In the genomic region with DNA sequence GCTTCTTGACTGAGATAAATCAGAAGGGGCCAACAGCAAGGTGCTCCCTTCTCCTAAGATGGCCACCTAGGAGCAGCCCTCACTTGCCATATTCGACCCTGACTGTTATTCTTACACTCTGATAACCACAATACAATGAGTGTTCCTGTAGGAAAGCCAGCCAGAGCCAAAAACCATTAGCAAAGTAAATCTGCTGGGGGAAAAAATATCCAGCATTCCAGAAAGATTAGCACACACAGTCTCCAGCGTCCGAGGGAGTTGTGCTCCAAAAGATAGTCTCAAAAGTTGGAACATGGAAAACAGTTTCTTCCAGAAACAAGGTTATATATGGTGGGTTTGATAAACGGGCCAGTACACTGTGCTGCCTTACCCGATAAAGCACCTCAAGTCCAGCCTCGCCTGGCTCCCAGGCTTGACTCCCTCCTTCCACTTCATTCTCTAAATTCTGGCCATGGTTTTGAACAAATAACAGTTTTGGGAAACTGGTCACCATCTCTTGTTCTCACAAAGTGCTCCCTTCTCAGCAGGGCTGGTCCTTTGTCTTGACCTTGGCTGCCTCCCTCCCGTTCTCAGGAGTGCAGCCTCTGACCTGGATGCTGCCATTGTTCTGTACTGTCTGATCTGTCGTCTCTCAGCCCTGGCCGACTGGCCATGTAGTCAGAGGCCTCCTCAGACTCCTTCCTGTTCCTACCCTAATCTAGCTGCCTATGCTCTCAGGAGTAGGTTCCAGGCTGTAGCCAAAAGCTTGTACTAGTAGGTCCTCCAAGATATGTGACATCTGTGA, we compare ENCODE assay signal across 16 mouse cellular contexts. TPM values are rescaled to one million over a fixed set of nuclear protein-coding genes. Genes with fewer than 3 reads are reported as not detected.
A peak's percentile ranks its signal among the peaks of the same experiment; 100 is the strongest.
DNase-seq lines count a peak whose midpoint lies in the region; ATAC-seq lines count a peak whose summit lies in the region.
"Had no signal": no experiment of that assay in that cellular context is flagged by ENCODE, and none has a peak within 500 bp of the region (broad histone marks: within the 10 kb centered on the region; RNA-seq: fewer than 3 reads in every experiment).

No protein-coding gene starts in this region.

- no peak overlapping the region for H3K4me3 ChIP-seq in lung, embryonic 16.5 days (ENCODE audit: low read length)
- H3K4me3 ChIP-seq in heart, embryonic 16.5 days (ENCODE audit: low read length): no peak overlapping the region
- no peak overlapping the region for H3K4me3 ChIP-seq in stomach, embryonic 15.5 days (replicated peaks)
- H3K4me3 ChIP-seq: embryonic facial prominence, embryonic 10.5 days; forebrain, embryonic 10.5 days; hindbrain, embryonic 10.5 days had no signal

- H3K27me3 ChIP-seq in lung, embryonic 16.5 days (ENCODE audit: control insufficient read depth, insufficient read depth, low read depth, low read length): no peaks in the 10 kb centered on the region
- no peaks in the 10 kb centered on the region for H3K27me3 ChIP-seq in heart, embryonic 16.5 days (ENCODE audit: control insufficient read depth, insufficient read depth, low read length)
- H3K27me3 ChIP-seq in stomach, embryonic 15.5 days (replicated peaks): no peaks in the 10 kb centered on the region

- H3K4me1 ChIP-seq in lung, embryonic 16.5 days (replicated peaks; ENCODE audit: control insufficient read depth, insufficient read depth, low read length): peaks cover 43% of the 10 kb centered on the region
- peaks cover 66% of the 10 kb centered on the region for H3K4me1 ChIP-seq in heart, embryonic 16.5 days (ENCODE audit: control insufficient read depth, insufficient read depth, low read length)
- H3K4me1 ChIP-seq in stomach, embryonic 15.5 days: peaks cover 18% of the 10 kb centered on the region
- H3K4me1 ChIP-seq: embryonic facial prominence, embryonic 10.5 days had no signal

- no peaks in the 10 kb centered on the region for H3K9me3 ChIP-seq in lung, embryonic 16.5 days (ENCODE audit: control insufficient read depth, low read length)
- no peaks in the 10 kb centered on the region for H3K9me3 ChIP-seq in heart, embryonic 16.5 days (replicated peaks; ENCODE audit: control insufficient read depth, low read length)
- no peaks in the 10 kb centered on the region for H3K9me3 ChIP-seq in stomach, embryonic 15.5 days
- H3K9me3 ChIP-seq: embryonic facial prominence, embryonic 10.5 days; forebrain, embryonic 10.5 days; hindbrain, embryonic 10.5 days had no signal

- H3K4me2 ChIP-seq in lung, embryonic 16.5 days (ENCODE audit: low read depth, low read length): no peak overlapping the region
- no peak overlapping the region for H3K4me2 ChIP-seq in heart, embryonic 16.5 days (ENCODE audit: low read depth, low read length)
- no peak overlapping the region for H3K4me2 ChIP-seq in stomach, embryonic 15.5 days

- peak overlapping the region; percentile 60 for H3K27ac ChIP-seq in lung, embryonic 16.5 days (ENCODE audit: low read length)
- H3K27ac ChIP-seq in heart, embryonic 16.5 days (ENCODE audit: low read length): peak overlapping the region; percentile 80
- peak overlapping the region; percentile 35 for H3K27ac ChIP-seq in stomach, embryonic 15.5 days
- H3K27ac ChIP-seq: embryonic facial prominence, embryonic 10.5 days; forebrain, embryonic 10.5 days; hindbrain, embryonic 10.5 days; macrophage had no signal

- intact Hi-C loops in left cerebral cortex, postnatal 10 days (cut with DNase I): no loop called here

- no peak overlapping the region for H3K9ac ChIP-seq in lung, embryonic 16.5 days (ENCODE audit: low read length)
- H3K9ac ChIP-seq in heart, embryonic 16.5 days (ENCODE audit: low read length): no peak overlapping the region
- H3K9ac ChIP-seq in stomach, embryonic 15.5 days: no peak overlapping the region

- ATAC-seq in lung, embryonic 16.5 days (ENCODE audit: low read depth): no peak
- ATAC-seq in heart, embryonic 16.5 days (replicated peaks; ENCODE audit: extremely low read depth, insufficient read depth, low FRiP score): peak; percentile 42; the same call in 1 of the 2 replicates
- ATAC-seq in stomach, embryonic 15.5 days (ENCODE audit: insufficient read depth, low FRiP score, low read depth): no peak
- ATAC-seq in cerebellum, adult (ENCODE audit: insufficient number of reproducible peaks, low FRiP score, low TSS enrichment): no peak

- WGBS in lung, embryonic 16.5 days: 47% methylated on average over 9 of the region's 9 CpGs
- WGBS in heart, embryonic 16.5 days: 37% methylated on average over 9 of the region's 9 CpGs
- 57% methylated on average over 9 of the region's 9 CpGs for WGBS in stomach, embryonic 15.5 days

- no peak for DNase-seq in lung, postnatal 36 days
- peak; percentile 79 for DNase-seq in heart, adult 8-10 months (ENCODE audit: low spot score)
- DNase-seq in left cerebral cortex, postnatal 10 days (ENCODE audit: extremely low spot score in 1 of 2, low spot score in 2 of 2): no peak
- DNase-seq: cerebellum, adult 9-10 months; kidney, postnatal 14 days; right cerebral cortex, postnatal 4 days had no signal

- peaks cover 45% of the 10 kb centered on the region for H3K36me3 ChIP-seq in lung, embryonic 16.5 days (ENCODE audit: control insufficient read depth, insufficient read depth, low read length)
- H3K36me3 ChIP-seq in heart, embryonic 16.5 days (ENCODE audit: control insufficient read depth, insufficient read depth): peaks cover 45% of the 10 kb centered on the region
- H3K36me3 ChIP-seq in stomach, embryonic 15.5 days: peaks cover 54% of the 10 kb centered on the region

RNA-seq across cellular contexts. Expression of gene Zyx, which starts 10.1 kb away (rescaled TPM):
- polyA plus RNA-seq in lung, embryonic 16.5 days (2015; fragmentation: Nextera tagmentation; extraction: Ambion mirVana): 188 and 203 TPM in 2 replicates
- total RNA-seq in heart, adult 8-10 months (2022): 10 to 100 TPM; 39.3 to 47.4 (median 44.6) TPM
- 152 and 159 TPM in 2 replicates for polyA plus RNA-seq in heart, embryonic 16.5 days (2015; fragmentation: Nextera tagmentation; extraction: Ambion mirVana)
- polyA plus RNA-seq in stomach, embryonic 15.5 days (2015; fragmentation: Nextera tagmentation; extraction: Ambion mirVana): 96.9 and 105 TPM in 2 replicates
- total RNA-seq in left cerebral cortex, postnatal 10 days (2021): 10 to 100 TPM; 55.8 to 57.6 TPM

RNA-seq across cellular contexts. Expression of gene Epha1, which starts 13.5 kb away (rescaled TPM):
- 18.5 and 18.8 TPM in 2 replicates for polyA plus RNA-seq in lung, embryonic 16.5 days (2015; fragmentation: Nextera tagmentation; extraction: Ambion mirVana)
- total RNA-seq in heart, adult 8-10 months (2022): under 1 TPM; 0.19 to 0.37 (median 0.27) TPM
- polyA plus RNA-seq in heart, embryonic 16.5 days (2015; fragmentation: Nextera tagmentation; extraction: Ambion mirVana): 1.9 and 2.9 TPM in 2 replicates
- 16.3 and 16.9 TPM in 2 replicates for polyA plus RNA-seq in stomach, embryonic 15.5 days (2015; fragmentation: Nextera tagmentation; extraction: Ambion mirVana)
- total RNA-seq in left cerebral cortex, postnatal 10 days (2021): under 1 TPM; 0.22 to 0.26 TPM
- total RNA-seq: monocyte, adult 5-6 weeks had no signal
- polyA plus RNA-seq: macrophage had no signal

RNA-seq across cellular contexts. Expression of gene Fam131b, which starts 35.1 kb away (rescaled TPM):
- polyA plus RNA-seq in lung, embryonic 16.5 days (2015; fragmentation: Nextera tagmentation; extraction: Ambion mirVana): 0.10 and 0.16 TPM in 2 replicates
- total RNA-seq in heart, adult 8-10 months (2022): under 1 TPM; 0.44 to 0.82 (median 0.51) TPM
- 0.17 and 0.21 TPM in 2 replicates for polyA plus RNA-seq in heart, embryonic 16.5 days (2015; fragmentation: Nextera tagmentation; extraction: Ambion mirVana)
- polyA plus RNA-seq in stomach, embryonic 15.5 days (2015; fragmentation: Nextera tagmentation; extraction: Ambion mirVana): 0.22 and 0.23 TPM in 2 replicates
- total RNA-seq in left cerebral cortex, postnatal 10 days (2021): 100 to 1,000 TPM; 123 to 133 TPM
- total RNA-seq: monocyte, adult 5-6 weeks had no signal
- polyA plus RNA-seq: macrophage had no signal

RNA-seq across cellular contexts. Expression of gene Tas2r143, which starts 40.5 kb away (rescaled TPM):
- polyA plus RNA-seq in lung, embryonic 16.5 days (2015; fragmentation: Nextera tagmentation; extraction: Ambion mirVana): not detected in 2 replicates
- not detected for total RNA-seq in heart, adult 8-10 months (2022)
- not detected in 2 replicates for polyA plus RNA-seq in heart, embryonic 16.5 days (2015; fragmentation: Nextera tagmentation; extraction: Ambion mirVana)
- not detected in 2 replicates for polyA plus RNA-seq in stomach, embryonic 15.5 days (2015; fragmentation: Nextera tagmentation; extraction: Ambion mirVana)
- not detected for total RNA-seq in left cerebral cortex, postnatal 10 days (2021)
- total RNA-seq: left cerebral cortex, adult 18-20 months had no signal
- polyA plus RNA-seq: embryonic facial prominence, embryonic 10.5 days; forebrain, embryonic 10.5 days; hindbrain, embryonic 10.5 days; macrophage had no signal

RNA-seq across cellular contexts. Expression of gene Tas2r135, which starts 45.7 kb away (rescaled TPM):
- polyA plus RNA-seq in lung, embryonic 16.5 days (2015; fragmentation: Nextera tagmentation; extraction: Ambion mirVana): not detected in 2 replicates
- total RNA-seq in heart, adult 8-10 months (2022): under 1 TPM in 1 of 4 experiments, not detected in 3; 0.25 TPM
- polyA plus RNA-seq in heart, embryonic 16.5 days (2015; fragmentation: Nextera tagmentation; extraction: Ambion mirVana): not detected in 2 replicates
- polyA plus RNA-seq in stomach, embryonic 15.5 days (2015; fragmentation: Nextera tagmentation; extraction: Ambion mirVana): not detected in 2 replicates
- total RNA-seq in left cerebral cortex, postnatal 10 days (2021): not detected
- total RNA-seq: left cerebral cortex, adult 18-20 months; monocyte, adult 5-6 weeks had no signal
- polyA plus RNA-seq: embryonic facial prominence, embryonic 10.5 days; forebrain, embryonic 10.5 days; hindbrain, embryonic 10.5 days; macrophage had no signal
